20 mouse cellular contexts compared by ENCODE assay signal in genomic region chr16:28591583-28591982, GRCm38 (mm10).
DNase-seq lines count a peak whose midpoint lies in the region; ATAC-seq and TF ChIP-seq lines count a peak whose summit lies in the region.
"Had no signal": no experiment of that assay in that cellular context is flagged by ENCODE, and none has a peak within 500 bp of the region (broad histone marks: within the 10 kb centered on the region; RNA-seq: fewer than 3 reads in every experiment).

No protein-coding gene starts in this region.

- no peaks in the 10 kb centered on the region for H3K27me3 ChIP-seq in forebrain, embryonic 14.5 days (replicated peaks; ENCODE audit: control insufficient read depth, insufficient read depth, low read length)
- H3K27me3 ChIP-seq in forebrain, embryonic 15.5 days: no peaks in the 10 kb centered on the region
- H3K27me3 ChIP-seq in midbrain, embryonic 12.5 days: no peaks in the 10 kb centered on the region
- no peaks in the 10 kb centered on the region for H3K27me3 ChIP-seq in midbrain, postnatal 0 days (ENCODE audit: insufficient read depth, low read length)
- H3K27me3 ChIP-seq: heart, embryonic 13.5 days; hindbrain, embryonic 12.5 days had no signal

- peak; percentile 9 for DNase-seq in forebrain, embryonic 14.5 days (ENCODE audit: low spot score)
- no peak for DNase-seq in midbrain, postnatal 0 days (ENCODE audit: low spot score)
- DNase-seq in brain, embryonic 14.5 days (ENCODE audit: low read depth): peak; percentile 28
- no peak for DNase-seq in cerebellum, postnatal 4 days (ENCODE audit: low spot score in 2 of 2)
- DNase-seq: adrenal gland, adult 8-10 months; adrenal gland, postnatal 36 days; cerebellum, adult 11 months; cerebellum, adult 8-10 months; cerebellum, postnatal 14 days; forebrain, postnatal 0 days; gastrocnemius, adult 2 months; gastrocnemius, postnatal 25 days; heart, postnatal 4 days had no signal

- TF ChIP-seq CTCF in midbrain, postnatal 0 days (IDR thresholded peaks at IDR 0.05): no peak
- TF ChIP-seq CTCF in brain, embryonic 14.5 days (IDR thresholded peaks at IDR 0.05; ENCODE audit: borderline replicate concordance, extremely low read depth, insufficient read depth, insufficient read length): no peak

- no peak overlapping the region for H3K4me3 ChIP-seq in forebrain, embryonic 14.5 days (ENCODE audit: low read depth, low read length)
- H3K4me3 ChIP-seq in forebrain, embryonic 15.5 days: no peak overlapping the region
- no peak overlapping the region for H3K4me3 ChIP-seq in midbrain, embryonic 12.5 days
- H3K4me3 ChIP-seq in midbrain, postnatal 0 days (ENCODE audit: low read depth, low read length): no peak overlapping the region
- H3K4me3 ChIP-seq: embryonic facial prominence, embryonic 12.5 days; gastrocnemius, adult 2 months; heart, embryonic 13.5 days; hindbrain, embryonic 12.5 days had no signal

- H3K4me1 ChIP-seq in forebrain, embryonic 14.5 days (ENCODE audit: control insufficient read depth, insufficient read depth, low read length): no peaks in the 10 kb centered on the region
- 0 out of 2 replicates have a peak, but pooled peaks cover 2% of the 10 kb centered on the region for H3K4me1 ChIP-seq in forebrain, embryonic 15.5 days
- 0 out of 2 replicates have a peak, but pooled peaks cover 3% of the 10 kb centered on the region for H3K4me1 ChIP-seq in midbrain, embryonic 12.5 days
- no peaks in the 10 kb centered on the region for H3K4me1 ChIP-seq in midbrain, postnatal 0 days (ENCODE audit: insufficient read depth, low read length)
- H3K4me1 ChIP-seq: embryonic facial prominence, embryonic 12.5 days; heart, embryonic 13.5 days; hindbrain, embryonic 12.5 days had no signal

- H3K9me3 ChIP-seq in forebrain, embryonic 14.5 days (replicated peaks; ENCODE audit: control insufficient read depth, low read length): no peaks in the 10 kb centered on the region
- H3K9me3 ChIP-seq in forebrain, embryonic 15.5 days: no peaks in the 10 kb centered on the region
- H3K9me3 ChIP-seq in midbrain, embryonic 12.5 days: no peaks in the 10 kb centered on the region
- no peaks in the 10 kb centered on the region for H3K9me3 ChIP-seq in midbrain, postnatal 0 days (ENCODE audit: low read length)
- H3K9me3 ChIP-seq: embryonic facial prominence, embryonic 12.5 days; heart, embryonic 13.5 days; hindbrain, embryonic 12.5 days had no signal

- H3K36me3 ChIP-seq in forebrain, embryonic 14.5 days (ENCODE audit: control insufficient read depth, insufficient read depth, low read length): no peaks in the 10 kb centered on the region
- no peaks in the 10 kb centered on the region for H3K36me3 ChIP-seq in forebrain, embryonic 15.5 days
- H3K36me3 ChIP-seq in midbrain, embryonic 12.5 days: no peaks in the 10 kb centered on the region
- no peaks in the 10 kb centered on the region for H3K36me3 ChIP-seq in midbrain, postnatal 0 days (ENCODE audit: insufficient read depth, low read length)
- H3K36me3 ChIP-seq: embryonic facial prominence, embryonic 12.5 days; heart, embryonic 13.5 days; hindbrain, embryonic 12.5 days had no signal

- WGBS in forebrain, embryonic 14.5 days: 68% methylated on average over 9 of the region's 9 CpGs
- 68% methylated on average over 9 of the region's 9 CpGs for WGBS in forebrain, embryonic 15.5 days
- WGBS in midbrain, embryonic 12.5 days: 59% methylated on average over 9 of the region's 9 CpGs
- 47% methylated on average over 9 of the region's 9 CpGs for WGBS in midbrain, postnatal 0 days

- no peak for ATAC-seq in forebrain, embryonic 14.5 days
- no peak for ATAC-seq in forebrain, embryonic 15.5 days (replicated peaks)
- peak; percentile 31; the same call in 1 of the 2 replicates for ATAC-seq in midbrain, embryonic 12.5 days (ENCODE audit: low FRiP score, low read depth)
- no peak for ATAC-seq in midbrain, postnatal 0 days (ENCODE audit: low FRiP score)
- ATAC-seq: forebrain, postnatal 0 days; hindbrain, embryonic 16.5 days; inflammation-experienced regulatory T-cells, adult 6 months had no signal

- no peak overlapping the region for H3K4me2 ChIP-seq in forebrain, embryonic 14.5 days (ENCODE audit: low read length)
- H3K4me2 ChIP-seq in forebrain, embryonic 15.5 days (replicated peaks): no peak overlapping the region
- H3K4me2 ChIP-seq in midbrain, embryonic 12.5 days (replicated peaks): 0 out of 2 replicates have a peak overlapping the region, but pooled peaks have one; percentile 13
- no peak overlapping the region for H3K4me2 ChIP-seq in midbrain, postnatal 0 days (ENCODE audit: low read depth, low read length, poor library complexity, severe bottlenecking)
- H3K4me2 ChIP-seq: embryonic facial prominence, embryonic 12.5 days; heart, embryonic 13.5 days; hindbrain, embryonic 12.5 days had no signal

- no peak overlapping the region for H3K9ac ChIP-seq in forebrain, embryonic 14.5 days (ENCODE audit: low read length)
- no peak overlapping the region for H3K9ac ChIP-seq in forebrain, embryonic 15.5 days (replicated peaks)
- H3K9ac ChIP-seq in midbrain, embryonic 12.5 days (replicated peaks): no peak overlapping the region
- no peak overlapping the region for H3K9ac ChIP-seq in midbrain, postnatal 0 days (replicated peaks; ENCODE audit: low read length, poor library complexity, severe bottlenecking)
- H3K9ac ChIP-seq: embryonic facial prominence, embryonic 12.5 days; forebrain, postnatal 0 days; heart, embryonic 13.5 days; hindbrain, embryonic 12.5 days had no signal

- no peak overlapping the region for H3K27ac ChIP-seq in forebrain, embryonic 14.5 days (ENCODE audit: low read depth, low read length)
- H3K27ac ChIP-seq in forebrain, embryonic 15.5 days (replicated peaks): no peak overlapping the region
- H3K27ac ChIP-seq in midbrain, embryonic 12.5 days (replicated peaks): no peak overlapping the region
- H3K27ac ChIP-seq in midbrain, postnatal 0 days (ENCODE audit: low read depth, low read length): no peak overlapping the region
- H3K27ac ChIP-seq: embryonic facial prominence, embryonic 12.5 days; gastrocnemius, adult 2 months; heart, embryonic 13.5 days; hindbrain, embryonic 12.5 days had no signal

- TF ChIP-seq POLR2A in brain, embryonic 14.5 days (IDR thresholded peaks at IDR 0.05; ENCODE audit: borderline replicate concordance, extremely low read depth, insufficient read depth, insufficient read length, poor library complexity, severe bottlenecking): no peak

Comparison
In these comparisons a context has a peak if more than half of its experiments do, and no peak if none do; other contexts are left out.
1. DNase-seq: peak in forebrain, embryonic 14.5 days (single experiment) and brain, embryonic 14.5 days (single experiment); none in midbrain, postnatal 0 days (single experiment) and cerebellum, postnatal 4 days (0 of 2).